8 mouse cellular contexts compared by ENCODE assay signal in the genomic region with DNA sequence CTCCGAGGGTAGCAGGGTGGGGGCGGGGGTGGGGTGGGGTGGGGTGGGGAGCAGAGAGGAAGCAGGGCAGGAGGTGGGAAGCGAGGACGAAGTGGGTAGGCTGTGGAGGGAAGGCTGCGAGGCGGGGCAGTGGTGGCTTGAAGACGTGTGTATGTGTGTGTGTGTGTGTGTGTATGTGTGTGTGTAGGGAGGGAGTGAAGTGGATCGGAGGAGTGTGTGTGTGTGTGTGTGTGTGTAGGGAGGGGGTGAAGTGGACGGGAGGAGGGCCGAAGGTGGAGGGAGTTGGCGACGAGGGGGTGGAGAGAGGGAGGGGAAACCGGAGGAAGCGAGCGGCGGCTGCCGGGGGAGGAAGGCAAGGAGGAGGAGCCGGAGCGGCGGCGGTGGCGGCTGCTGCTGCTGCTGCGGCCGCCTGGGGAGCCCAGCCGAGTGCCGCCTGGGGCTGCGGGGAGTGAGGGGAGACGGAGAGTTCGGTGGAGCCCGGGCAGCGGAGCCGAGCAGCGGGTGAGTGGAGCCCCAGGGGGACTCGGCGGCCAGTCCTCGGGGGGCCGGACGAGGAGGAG. TPM values are rescaled to one million over a fixed set of nuclear protein-coding genes. Genes with fewer than 3 reads are reported as not detected.
DNase-seq lines count a peak whose midpoint lies in the region; ATAC-seq and TF ChIP-seq lines count a peak whose summit lies in the region.

A gene (plus strand): TSS at position 351 of the 560 bp plus-strand sequence.

- no peak; the same call in 1 of the 2 replicates for TF ChIP-seq POLR2A in embryonic fibroblast, embryonic 13.5 days (IDR thresholded peaks at IDR 0.05; ENCODE audit: low read depth, low read length)

- H3K4me2 ChIP-seq in kidney, embryonic 14.5 days (replicated peaks; ENCODE audit: low read depth, low read length): peak within 1 kb of the TSS; percentile 73

- no peaks in the 10 kb centered on the region for H3K27me3 ChIP-seq in kidney, embryonic 14.5 days (ENCODE audit: control insufficient read depth, insufficient read depth, low read length)

- DNase-seq in 416B (ENCODE audit: low read depth) (peak; percentile 96), liver (peak; percentile 89)
- peak; percentile 43 to 57 for DNase-seq in adrenal gland, postnatal 4 days (ENCODE audit: low spot score in 2 of 2)
- peak; percentile 78 to 79 for DNase-seq in heart, adult 9 months (ENCODE audit: low spot score in 2 of 2)
- peak; percentile 72 to 86 for DNase-seq in spleen, postnatal 4 days (ENCODE audit: low spot score in 2 of 2)

- no peaks in the 10 kb centered on the region for H3K36me3 ChIP-seq in kidney, embryonic 14.5 days (ENCODE audit: control insufficient read depth, insufficient read depth, low read length)

- no peaks in the 10 kb centered on the region for H3K9me3 ChIP-seq in kidney, embryonic 14.5 days (ENCODE audit: control insufficient read depth, low read length)

- H3K4me1 ChIP-seq in embryonic fibroblast, embryonic 13.5 days (ENCODE audit: control insufficient read depth, insufficient read depth, low read length): no peaks in the 10 kb centered on the region; the same call in none of the 2 replicates
- peaks cover 24% of the 10 kb centered on the region for H3K4me1 ChIP-seq in kidney, embryonic 14.5 days (ENCODE audit: control insufficient read depth, insufficient read depth, low read length)

- TF ChIP-seq CTCF in embryonic fibroblast, embryonic 13.5 days (IDR thresholded peaks at IDR 0.05; ENCODE audit: borderline replicate concordance, insufficient read depth, low read length): no peak

- H3K9ac ChIP-seq in kidney, embryonic 14.5 days (ENCODE audit: low read depth, low read length): peak within 1 kb of the TSS; percentile 66

- H3K4me3 ChIP-seq in embryonic fibroblast, embryonic 13.5 days (ENCODE audit: insufficient read depth, low read length): peak within 1 kb of the TSS; percentile 93
- H3K4me3 ChIP-seq in kidney, embryonic 14.5 days (ENCODE audit: low read length): peak within 1 kb of the TSS; percentile 58

- WGBS in kidney, embryonic 14.5 days: 19% methylated on average over 25 of the region's 38 CpGs

- peak within 1 kb of the TSS; percentile 91 for H3K27ac ChIP-seq in embryonic fibroblast, embryonic 13.5 days (ENCODE audit: insufficient read depth, low read length)
- H3K27ac ChIP-seq in kidney, embryonic 14.5 days (ENCODE audit: low read depth, low read length): peak within 1 kb of the TSS; percentile 93

- peak; percentile 87 for ATAC-seq in kidney, embryonic 14.5 days (ENCODE audit: low FRiP score, low TSS enrichment)
- peak; percentile 74 for ATAC-seq in monocyte, adult 5-6 weeks (replicated peaks; ENCODE audit: insufficient number of reproducible peaks, low FRiP score, low TSS enrichment, poor library complexity, severe bottlenecking)

RNA-seq across cellular contexts. Expression of the gene that starts here (rescaled TPM):
- total RNA-seq in adrenal gland, postnatal 4 days (2021): 10 to 100 TPM; 64.3 to 68.8 TPM
- 47.0 and 68.6 TPM in 2 replicates for polyA plus RNA-seq in embryonic fibroblast, embryonic 13.5 days (2011; ENCODE audit: insufficient read length, low read depth, missing spikeins)
- 18.5 and 34.5 TPM in 2 replicates for polyA plus RNA-seq in kidney, embryonic 14.5 days (2014; fragmentation: Nextera tagmentation; extraction: Ambion mirVana)
- total RNA-seq in monocyte, adult 5-6 weeks (2017): 95.5 to 97.1 TPM (median 95.8 TPM) in 3 replicates

Comparison
In these comparisons a context has a peak if more than half of its experiments do, and no peak if none do; other contexts are left out.
1. Peak in every context shown above with its lines: DNase-seq, ATAC-seq, H3K4me3 ChIP-seq and H3K27ac ChIP-seq.